Mouse (Mus musculus): Measurements from ENCODE around the gene Tet3. TPM values are rescaled to one million over a fixed set of nuclear protein-coding genes. Genes with fewer than 3 reads are reported as not detected.

Gene Tet3
- polyA plus RNA-seq, 1 experiment = 7.0 TPM

GRCm38 (mm10) chr6:83487298-83487697, 28.4 kb upstream of the Tet3 start:
- H3K4me1 ChIP-seq (ENCODE audit: control insufficient read depth, insufficient read depth, insufficient read length, low read length) = peaks cover 2% of the 10 kb centered on the region; the same call in 1 of the 2 replicates
- no peak overlapping the region for H3K27ac ChIP-seq (replicated peaks; ENCODE audit: low read depth, low read length)
- H3K4me3 ChIP-seq (ENCODE audit: insufficient read depth, low read depth, low read length) = no peak overlapping the region

GRCm38 (mm10) chr6:83485854-83486253, 27.0 kb upstream of the Tet3 start:
- H3K4me3 ChIP-seq (ENCODE audit: insufficient read depth, low read depth, low read length) = no peak overlapping the region
- H3K27ac ChIP-seq (replicated peaks; ENCODE audit: low read depth, low read length) = no peak overlapping the region
- H3K4me1 ChIP-seq (ENCODE audit: control insufficient read depth, insufficient read depth, insufficient read length, low read length) = peaks cover 2% of the 10 kb centered on the region; the same call in 1 of the 2 replicates

- Histone ChIP-seq H3K27ac (replicated peaks; ENCODE audit: low read depth, low read length) (no peak overlapping the region), H3K4me3 (ENCODE audit: insufficient read depth, low read depth, low read length) (no peak overlapping the region), H3K4me1 (ENCODE audit: control insufficient read depth, insufficient read depth, insufficient read length, low read length) (peaks cover 2% of the 10 kb centered on the region; the same call in 1 of the 2 replicates)
Measured at GRCm38 (mm10) chr6:83483776-83484175, 24.9 kb upstream of the Tet3 start.

GRCm38 (mm10) chr6:83482418-83483085, 23.7 kb upstream of the Tet3 start:
- Histone ChIP-seq H3K4me1 (ENCODE audit: control insufficient read depth, insufficient read depth, insufficient read length, low read length) (peaks cover 2% of the 10 kb centered on the region; the same call in 1 of the 2 replicates), H3K4me3 (ENCODE audit: insufficient read depth, low read depth, low read length) (no peak overlapping the region), H3K27ac (replicated peaks; ENCODE audit: low read depth, low read length) (peak overlapping the region; percentile 56)

- no peak overlapping the region for H3K27ac ChIP-seq (replicated peaks; ENCODE audit: low read depth, low read length)
- H3K4me3 ChIP-seq (ENCODE audit: insufficient read depth, low read depth, low read length) = no peak overlapping the region
Measured at GRCm38 (mm10) chr6:83480019-83480655, 21.3 kb upstream of the Tet3 start.

GRCm38 (mm10) chr6:83479193-83479592, 20.3 kb upstream of the Tet3 start:
- Histone ChIP-seq H3K4me1 (ENCODE audit: control insufficient read depth, insufficient read depth, insufficient read length, low read length) (peaks cover 2% of the 10 kb centered on the region; the same call in 1 of the 2 replicates), H3K4me3 (ENCODE audit: insufficient read depth, low read depth, low read length) (no peak overlapping the region), H3K27ac (replicated peaks; ENCODE audit: low read depth, low read length) (no peak overlapping the region)

More at GRCm38 (mm10) chr6:83480019-83480655, 21.3 kb upstream of the Tet3 start:
- peaks cover 2% of the 10 kb centered on the region; the same call in 1 of the 2 replicates for H3K4me1 ChIP-seq (ENCODE audit: control insufficient read depth, insufficient read depth, insufficient read length, low read length)

- H3K27ac ChIP-seq (replicated peaks; ENCODE audit: low read depth, low read length) = no peak overlapping the region
- peaks cover 2% of the 10 kb centered on the region; the same call in 1 of the 2 replicates for H3K4me1 ChIP-seq (ENCODE audit: control insufficient read depth, insufficient read depth, insufficient read length, low read length)
- H3K4me3 ChIP-seq (ENCODE audit: insufficient read depth, low read depth, low read length) = no peak overlapping the region
Measured at GRCm38 (mm10) chr6:83478628-83479027, 19.7 kb upstream of the Tet3 start.

GRCm38 (mm10) chr6:83478217-83478616, 19.3 kb upstream of the Tet3 start:
- Histone ChIP-seq H3K27ac (replicated peaks; ENCODE audit: low read depth, low read length) (no peak overlapping the region), H3K4me3 (ENCODE audit: insufficient read depth, low read depth, low read length) (no peak overlapping the region), H3K4me1 (ENCODE audit: control insufficient read depth, insufficient read depth, insufficient read length, low read length) (peaks cover 5% of the 10 kb centered on the region)

GRCm38 (mm10) chr6:83475431-83475830, 16.5 kb upstream of the Tet3 start:
- Histone ChIP-seq H3K4me1 (ENCODE audit: control insufficient read depth, insufficient read depth, insufficient read length, low read length) (peaks cover 9% of the 10 kb centered on the region), H3K27ac (replicated peaks; ENCODE audit: low read depth, low read length) (0 out of 2 replicates have a peak overlapping the region, but pooled peaks have one; percentile 15), H3K4me3 (ENCODE audit: insufficient read depth, low read depth, low read length) (no peak overlapping the region)

GRCm38 (mm10) chr6:83473240-83473639, 14.4 kb upstream of the Tet3 start:
- no peak overlapping the region for H3K27ac ChIP-seq (replicated peaks; ENCODE audit: low read depth, low read length)
- peaks cover 9% of the 10 kb centered on the region for H3K4me1 ChIP-seq (ENCODE audit: control insufficient read depth, insufficient read depth, insufficient read length, low read length)

GRCm38 (mm10) chr6:83471739-83472138, 12.9 kb upstream of the Tet3 start:
- Histone ChIP-seq H3K4me1 (ENCODE audit: control insufficient read depth, insufficient read depth, insufficient read length, low read length) (peaks cover 9% of the 10 kb centered on the region), H3K27ac (replicated peaks; ENCODE audit: low read depth, low read length) (no peak overlapping the region), H3K4me3 (ENCODE audit: insufficient read depth, low read depth, low read length) (no peak overlapping the region)

More at GRCm38 (mm10) chr6:83473240-83473639, 14.4 kb upstream of the Tet3 start:
- H3K4me3 ChIP-seq (ENCODE audit: insufficient read depth, low read depth, low read length) = no peak overlapping the region

GRCm38 (mm10) chr6:83464011-83464410, 5.1 kb upstream of the Tet3 start:
- Histone ChIP-seq H3K4me3 (ENCODE audit: insufficient read depth, low read depth, low read length) (no peak overlapping the region), H3K27ac (replicated peaks; ENCODE audit: low read depth, low read length) (no peak overlapping the region), H3K4me1 (ENCODE audit: control insufficient read depth, insufficient read depth, insufficient read length, low read length) (no peaks in the 10 kb centered on the region)

- Histone ChIP-seq H3K27ac (replicated peaks; ENCODE audit: low read depth, low read length) (peak overlapping the region; percentile 57; the same call in 1 of the 2 replicates), H3K4me1 (ENCODE audit: control insufficient read depth, insufficient read depth, insufficient read length, low read length) (peaks cover 18% of the 10 kb centered on the region)
Measured at GRCm38 (mm10) chr6:83456984-83457810, 1.7 kb downstream of the Tet3 start.

GRCm38 (mm10) chr6:83456131-83456983, 2.5 kb downstream of the Tet3 start:
- H3K27ac ChIP-seq (replicated peaks; ENCODE audit: low read depth, low read length) = peak overlapping the region; percentile 57
- H3K4me1 ChIP-seq (ENCODE audit: control insufficient read depth, insufficient read depth, insufficient read length, low read length) = peaks cover 18% of the 10 kb centered on the region
- H3K4me3 ChIP-seq (ENCODE audit: insufficient read depth, low read depth, low read length) = peak overlapping the region; percentile 79

More at GRCm38 (mm10) chr6:83456984-83457810, 1.7 kb downstream of the Tet3 start:
- peak overlapping the region; percentile 79 for H3K4me3 ChIP-seq (ENCODE audit: insufficient read depth, low read depth, low read length)
